Mouse (Mus musculus): ENCODE results near the gene Sema7a.

The Sema7a gene

DNA sequence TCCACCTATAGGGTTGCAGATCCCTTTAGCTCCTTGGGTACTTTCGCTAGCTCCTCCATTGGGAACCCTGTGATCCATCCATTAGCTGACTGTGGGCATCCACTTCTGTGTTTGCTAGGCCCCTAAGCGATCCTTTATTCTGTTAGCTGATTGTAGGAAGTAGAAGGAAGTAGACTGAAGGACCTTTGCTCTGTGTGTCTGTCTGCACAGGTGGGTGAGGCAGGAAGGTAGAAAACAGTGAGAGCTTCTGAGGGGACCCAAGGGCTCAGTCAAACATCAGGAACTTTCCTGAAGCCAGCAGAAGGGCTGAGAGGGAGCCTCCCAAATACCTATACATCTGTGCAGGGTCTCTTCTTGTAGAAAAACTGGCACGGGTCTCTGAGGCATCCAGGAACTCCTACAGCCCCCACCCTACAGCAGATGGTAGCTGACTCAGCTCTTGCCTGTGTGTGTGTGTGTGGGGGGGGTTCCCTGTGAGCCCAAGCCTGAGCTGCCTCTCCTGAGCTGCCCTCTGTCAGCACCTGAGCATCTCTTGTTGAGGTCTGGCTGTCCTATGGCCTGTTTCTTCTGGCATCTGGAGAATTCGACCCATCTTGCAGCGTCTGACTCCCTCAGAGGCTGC is 35.4 kb downstream of the Sema7a start:
- no peak for DNase-seq (ENCODE audit: low spot score)

- no peak for DNase-seq (ENCODE audit: low spot score)
These were observed 38.1 kb downstream of the Sema7a start for GRCm38 (mm10) chr9:57978025-57978424.

DNA sequence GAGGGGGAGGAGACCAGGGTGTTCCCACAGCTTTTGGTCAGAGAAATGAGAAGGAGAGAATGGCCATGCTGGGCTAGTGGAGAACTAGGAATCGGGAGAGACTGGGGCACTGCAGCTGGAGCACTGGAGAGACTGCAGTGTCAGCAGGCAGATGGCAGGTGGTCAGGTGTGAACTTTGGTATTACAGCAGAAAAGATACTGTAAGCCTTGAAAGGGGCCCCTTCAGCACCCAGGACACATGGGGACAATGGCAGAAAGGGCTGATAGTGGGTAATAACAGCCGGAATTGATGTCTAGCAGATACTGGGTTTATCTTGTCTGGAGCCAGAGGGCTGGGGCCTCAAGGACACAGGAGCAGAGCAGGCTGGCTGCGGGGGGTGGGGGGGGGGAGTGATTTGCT is 38.9 kb downstream of the Sema7a start:
- DNase-seq (ENCODE audit: low spot score) = no peak

- no peak for DNase-seq (ENCODE audit: low spot score)
These were observed 40.7 kb downstream of the Sema7a start for GRCm38 (mm10) chr9:57980570-57980969.

DNA sequence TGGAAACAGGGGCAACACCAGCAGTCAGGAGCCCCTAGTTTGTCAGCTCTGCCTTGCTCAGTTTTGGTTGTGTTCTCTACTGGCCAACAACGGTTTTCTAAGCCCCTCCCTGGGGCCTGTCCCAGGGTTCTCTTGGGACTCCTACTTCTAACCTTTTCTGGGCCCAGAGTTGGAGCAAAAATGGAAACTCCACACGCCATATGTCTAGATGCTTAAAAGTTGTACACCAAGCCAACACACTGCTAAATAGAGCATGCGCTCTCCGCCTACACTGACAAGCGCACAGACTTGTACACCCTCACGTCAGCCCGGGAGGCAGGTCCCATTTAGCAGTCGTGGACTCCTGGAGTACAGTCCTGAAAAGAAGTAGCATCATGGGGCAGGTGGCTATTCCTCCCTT is 45.4 kb downstream of the Sema7a start:
- no peak for DNase-seq (ENCODE audit: low spot score)

GRCm38 (mm10) chr9:57986293-57986692 is 46.4 kb downstream of the Sema7a start:
- DNase-seq (ENCODE audit: low spot score) = no peak

GRCm38 (mm10) chr9:57988098-57988497 is 48.2 kb downstream of the Sema7a start:
- DNase-seq (ENCODE audit: low spot score) = no peak

- no peak for DNase-seq (ENCODE audit: low spot score)
These were observed 49.4 kb downstream of the Sema7a start for GRCm38 (mm10) chr9:57989309-57989708.

GRCm38 (mm10) chr9:57990438-57991110 is 50.7 kb downstream of the Sema7a start:
- DNase-seq (ENCODE audit: low spot score) = no peak

GRCm38 (mm10) chr9:57992060-57992459 is 52.1 kb downstream of the Sema7a start:
- DNase-seq (ENCODE audit: low spot score) = no peak

DNA sequence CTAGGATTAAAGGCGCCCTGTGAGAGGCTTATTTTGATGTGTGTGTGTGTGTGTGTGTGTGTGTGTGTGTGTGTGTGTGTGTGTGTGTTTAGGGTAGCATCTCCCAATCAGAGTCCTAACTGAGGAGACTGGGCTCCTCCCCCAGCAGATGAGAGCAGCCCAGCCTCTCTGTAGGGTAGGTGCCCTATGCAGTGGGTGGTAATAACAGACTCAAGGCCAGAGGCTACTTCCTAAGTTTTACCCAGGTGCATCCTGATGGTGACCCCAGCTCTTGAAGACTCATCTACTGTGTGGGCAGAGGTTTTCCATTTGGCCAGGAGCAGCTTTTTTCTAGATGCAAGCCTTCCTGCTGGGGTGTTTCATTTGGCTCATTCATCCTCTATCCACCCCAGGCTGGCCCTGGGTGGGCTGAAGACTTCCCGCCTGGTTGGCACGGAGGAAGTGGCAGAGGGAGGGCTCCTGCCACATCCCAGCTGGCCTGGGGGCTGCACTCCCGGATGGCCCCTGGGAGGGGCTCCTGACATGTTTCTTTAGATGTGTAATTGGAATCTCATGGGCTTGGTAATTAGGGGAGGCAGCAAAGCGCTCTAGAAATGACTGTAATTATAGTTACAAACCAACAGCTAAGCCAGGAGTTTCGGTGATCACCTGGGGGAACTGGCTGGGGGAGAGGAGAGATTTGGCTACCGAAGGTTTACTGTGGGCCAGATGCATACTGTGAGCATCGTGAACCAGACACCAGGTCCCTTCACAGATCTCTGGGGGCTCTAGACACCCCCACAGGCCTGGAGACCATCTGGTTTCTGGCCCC is 53.1 kb downstream of the Sema7a start:
- no peak for DNase-seq (ENCODE audit: low spot score)

DNA sequence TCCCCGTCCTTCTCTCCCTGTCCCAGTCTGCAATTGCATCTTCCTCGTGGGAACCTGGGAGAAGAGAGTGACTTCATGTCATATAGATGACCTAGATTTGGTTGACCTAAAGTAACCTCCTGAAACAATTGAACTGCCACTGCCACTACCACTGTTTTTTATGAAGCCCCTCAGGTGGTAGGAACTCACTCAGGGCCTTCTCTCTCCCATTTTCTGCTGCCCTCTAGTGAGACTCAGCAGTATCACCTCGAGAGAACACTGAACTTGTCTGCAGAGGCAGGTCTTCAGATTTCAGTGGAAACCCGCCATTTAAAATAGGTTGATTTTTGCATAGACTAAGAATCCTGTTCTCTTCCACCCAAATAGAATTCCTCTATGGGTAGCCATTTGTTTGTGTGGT is 55.4 kb downstream of the Sema7a start:
- DNase-seq (ENCODE audit: low spot score) = no peak

DNA sequence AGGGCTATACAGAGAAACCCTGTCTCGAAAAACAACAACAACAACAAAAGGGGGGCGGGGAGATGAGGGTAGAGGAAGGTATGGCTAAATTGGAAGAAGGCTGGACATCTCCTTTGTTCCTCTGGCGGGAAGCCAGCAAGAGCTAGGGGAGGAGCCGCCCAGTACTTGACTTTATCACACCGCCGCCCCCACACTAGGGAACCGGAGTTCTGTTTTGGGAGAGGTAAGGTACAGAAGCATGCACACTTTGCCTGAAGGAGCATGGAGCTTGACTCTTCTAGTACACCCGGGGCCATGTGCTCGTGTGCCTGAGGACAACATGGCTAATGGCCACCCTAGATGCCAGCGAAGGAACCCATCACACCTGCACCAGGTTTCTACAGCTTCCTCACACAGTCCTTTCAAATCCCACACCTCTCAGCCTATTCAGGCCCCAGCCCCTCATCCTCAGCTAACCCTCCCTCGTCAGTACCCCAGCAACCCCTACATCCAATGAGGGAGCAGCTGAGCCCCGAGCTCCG is 57.7 kb downstream of the Sema7a start:
- DNase-seq (ENCODE audit: low spot score) = peak; percentile 29

DNA sequence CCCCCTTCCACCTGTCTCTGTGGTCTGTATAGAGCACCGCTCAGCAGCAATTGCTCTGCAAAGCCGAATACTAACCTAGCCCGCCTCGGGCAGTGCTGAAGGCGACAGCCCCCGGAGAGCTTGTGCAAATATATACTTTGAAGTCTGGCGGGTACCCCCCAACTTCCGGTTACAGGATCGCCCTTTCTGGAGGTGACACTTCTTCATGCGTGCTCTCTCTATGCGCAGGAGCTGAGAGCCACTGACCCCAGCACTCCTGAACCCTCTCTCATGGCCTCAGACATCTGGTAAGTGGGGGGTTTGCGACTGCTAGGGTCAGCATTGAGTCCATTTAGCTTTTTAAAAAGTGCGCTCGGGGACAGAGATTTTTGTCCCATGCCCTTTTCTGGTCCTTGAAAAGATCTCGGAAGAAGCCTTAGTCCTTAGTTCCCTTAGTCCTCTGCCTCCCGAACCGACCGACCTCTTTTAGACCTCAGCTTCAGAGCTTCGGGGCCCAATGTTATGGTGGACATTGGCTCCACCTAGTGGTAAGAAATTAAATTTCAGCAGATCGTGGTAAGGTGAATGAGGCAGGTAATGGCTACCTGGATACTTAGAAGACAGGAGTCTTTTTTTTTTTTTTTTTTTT is 58.2 kb downstream of the Sema7a start:
- DNase-seq (ENCODE audit: low spot score) = peak; percentile 58

DNA sequence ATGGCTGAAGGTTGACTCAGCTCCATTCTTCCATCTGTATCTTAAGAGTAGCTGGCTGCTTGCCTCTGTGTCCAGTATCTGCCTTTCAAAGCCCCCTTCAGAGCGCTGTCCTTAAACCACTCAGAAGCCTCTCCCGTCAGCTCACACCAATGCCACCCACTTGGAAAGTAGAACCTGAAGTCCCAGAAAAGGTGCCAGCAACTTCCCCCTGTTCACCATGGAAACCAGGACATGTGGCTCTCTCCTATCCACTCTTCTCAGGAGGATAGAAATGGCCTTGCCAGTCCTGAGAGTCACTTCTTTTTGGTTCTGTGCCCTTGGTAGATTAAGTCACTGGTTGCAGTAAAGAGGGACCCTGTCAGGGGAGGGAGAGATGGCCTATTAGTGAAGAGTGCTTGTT is 58.8 kb downstream of the Sema7a start:
- DNase-seq (ENCODE audit: low spot score) = no peak

DNA sequence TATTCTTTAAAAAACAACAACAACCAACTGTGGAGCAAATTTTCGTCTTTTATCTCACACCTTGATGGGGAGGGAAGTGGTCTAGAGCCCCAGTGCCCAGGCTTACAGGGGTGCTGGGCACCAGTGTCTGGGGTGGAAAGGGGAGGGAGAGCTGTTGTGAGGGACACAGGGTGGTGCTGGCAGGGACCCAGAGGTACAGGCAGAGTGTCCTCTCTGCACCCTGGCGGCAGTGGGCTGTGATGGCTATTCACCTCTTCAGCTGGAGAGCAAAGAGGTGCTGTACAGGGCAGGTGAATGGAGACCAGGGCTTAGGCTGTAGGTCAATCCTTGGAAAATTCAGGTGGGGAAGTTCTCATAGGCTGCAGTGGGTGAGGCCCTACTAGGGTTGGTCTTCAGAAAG is 59.8 kb downstream of the Sema7a start:
- DNase-seq (ENCODE audit: low spot score) = peak; percentile 31

GRCm38 (mm10) chr9:58003272-58003671 is 63.4 kb downstream of the Sema7a start:
- no peak for DNase-seq (ENCODE audit: low spot score)

GRCm38 (mm10) chr9:58005753-58006461 is 66.0 kb downstream of the Sema7a start, which contains the start of gene Cyp11a1:
Cyp11a1 (plus strand) TSS chr9:58006411.
- DNase-seq (ENCODE audit: low spot score) = peak; percentile 33

DNA sequence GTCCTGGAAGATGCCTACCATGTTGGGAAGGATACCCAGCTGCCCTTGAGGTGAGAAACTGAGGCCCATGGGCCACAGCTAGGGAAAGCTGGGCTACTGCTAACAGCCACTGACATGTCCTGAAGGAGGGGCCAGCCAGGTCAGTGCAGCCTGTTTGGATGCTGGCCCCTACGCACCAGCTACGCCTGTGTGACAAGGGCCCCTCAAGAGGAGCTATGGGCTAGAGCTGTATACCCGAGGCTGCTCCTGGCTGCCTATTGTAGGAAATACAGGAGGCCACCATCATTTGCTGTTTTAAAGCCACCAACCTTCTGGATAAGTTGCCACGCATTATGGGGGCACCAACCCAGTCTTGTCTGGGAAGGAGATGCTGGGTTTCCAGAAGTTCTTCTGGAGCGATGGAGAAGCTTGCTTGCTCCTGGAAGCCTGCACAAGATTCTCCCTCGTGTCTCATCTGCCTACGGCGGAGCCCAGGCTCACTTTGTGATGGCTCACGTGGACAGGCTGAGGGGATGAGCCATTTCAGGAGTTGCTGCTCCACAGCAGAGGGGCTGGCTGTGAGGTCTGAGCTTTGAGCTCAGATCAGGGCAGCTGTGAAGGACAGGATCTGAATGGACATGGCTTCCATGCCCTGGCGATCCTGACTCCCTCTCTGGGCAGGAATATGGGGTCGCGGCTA is 68.6 kb downstream of the Sema7a start:
- DNase-seq (ENCODE audit: low spot score) = no peak

GRCm38 (mm10) chr9:58009015-58009362 is 69.1 kb downstream of the Sema7a start:
- peak; percentile 83 for DNase-seq (ENCODE audit: low spot score)

GRCm38 (mm10) chr9:58009588-58009987 is 69.7 kb downstream of the Sema7a start:
- DNase-seq (ENCODE audit: low spot score) = no peak
